Mouse (Mus musculus): Measurements from ENCODE around the gene Gon7.

The Gon7 gene

DNA sequence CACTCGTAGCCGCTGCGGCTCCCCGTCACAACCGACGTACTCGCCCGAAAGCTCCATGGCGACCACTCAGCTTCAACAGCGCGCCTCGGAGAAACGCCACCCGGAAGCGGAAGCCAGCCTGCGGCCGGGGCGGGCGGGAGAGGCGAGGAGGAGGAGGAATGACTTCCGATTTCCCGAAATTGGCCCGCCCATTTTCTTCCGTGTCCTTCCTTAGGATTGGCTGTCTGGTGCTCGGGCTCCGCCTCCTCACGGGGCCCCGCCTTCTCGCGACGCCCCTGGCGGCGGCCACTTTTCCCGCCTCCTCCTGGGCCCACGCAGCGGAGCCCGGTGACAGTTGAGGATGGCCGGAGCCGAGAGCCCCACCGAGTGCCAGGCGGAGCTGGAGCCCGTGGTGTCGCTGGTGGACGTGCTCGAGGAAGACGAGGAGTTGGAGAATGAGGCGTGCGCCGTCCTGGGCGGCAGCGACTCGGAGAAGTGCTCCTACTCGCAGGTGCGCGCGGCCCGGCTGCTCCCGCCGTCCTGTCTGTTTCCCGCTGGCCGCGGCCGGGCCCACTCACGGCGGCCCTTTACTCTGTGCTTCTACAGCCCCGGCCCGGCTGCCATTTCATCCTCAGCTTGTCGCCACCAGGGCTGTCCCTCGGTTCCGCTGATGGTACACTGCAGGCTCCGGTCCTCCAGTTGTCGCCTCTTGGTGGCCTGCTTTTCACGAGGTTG lies at the start of gene Gon7, which contains the start of the genes Gm28051 and Ubr7:
TSS of gene Gon7 (minus strand) at position 115 of the 714 bp plus-strand sequence.
TSS of gene Gm28051 (minus strand) at position 77 of the 714 bp plus-strand sequence.
TSS of gene Ubr7 (plus strand) at position 279 of the 714 bp plus-strand sequence.
- peak; percentile 98 for DNase-seq (ENCODE audit: low spot score)

- no peak for DNase-seq (ENCODE audit: low spot score)
Observed at GRCm38 (mm10) chr12:102799528-102799927, 41.9 kb upstream of the Gon7 start.

- DNase-seq (ENCODE audit: low spot score) = no peak
Observed at GRCm38 (mm10) chr12:102787927-102788326, 30.3 kb upstream of the Gon7 start.

DNA sequence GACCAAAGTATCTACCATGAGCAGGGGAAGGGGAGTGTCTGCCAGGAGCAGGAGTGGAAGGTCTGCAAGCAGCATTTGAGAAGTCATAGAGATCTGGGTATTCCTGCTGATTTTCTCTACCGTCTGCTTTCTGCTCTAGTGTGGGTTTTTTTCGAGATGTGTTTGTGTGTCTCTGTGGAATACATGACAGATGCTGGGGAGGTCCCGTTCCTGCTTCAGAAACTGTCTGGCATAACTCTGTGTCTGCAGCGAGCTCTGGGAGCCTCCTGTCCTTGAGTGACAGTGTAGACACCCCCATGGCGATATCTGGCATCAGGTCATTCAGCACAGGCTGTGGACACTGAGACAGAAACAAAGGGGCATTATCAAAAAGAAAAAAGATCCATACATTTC lies 28.0 kb upstream of the Gon7 start:
- DNase-seq (ENCODE audit: low spot score) = no peak

DNA sequence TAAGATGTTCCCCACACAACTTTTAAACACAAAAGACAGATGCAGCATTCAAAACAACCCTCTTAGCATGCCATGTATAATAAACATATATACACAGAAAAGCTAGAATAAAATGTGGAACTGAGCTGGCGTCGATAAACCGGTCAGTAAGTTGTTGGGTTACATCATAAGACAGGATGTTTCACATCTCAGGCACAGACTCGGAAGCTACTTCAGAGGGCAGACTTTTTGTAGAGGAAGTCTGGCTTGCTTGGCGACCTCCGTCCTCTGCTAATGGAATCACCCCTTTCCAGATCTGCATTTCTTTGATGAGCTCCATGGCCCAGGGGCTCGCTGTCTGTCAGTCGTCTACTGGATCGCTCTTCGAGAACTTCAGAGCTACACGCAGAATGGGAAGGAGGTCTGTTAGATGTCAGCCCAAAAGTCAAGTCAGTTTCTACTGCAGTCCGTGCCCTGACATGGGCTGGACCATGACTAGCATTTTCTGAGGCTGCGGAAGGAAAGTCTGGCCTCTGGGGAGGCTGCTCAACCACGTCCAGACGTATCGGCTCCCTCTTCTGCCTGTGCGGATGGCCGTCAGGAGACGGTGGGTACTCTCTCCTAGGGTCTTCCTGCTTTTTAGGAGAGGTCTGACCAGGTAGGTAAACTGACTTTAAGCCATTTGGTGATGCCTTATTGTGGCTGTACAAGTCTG lies 27.4 kb upstream of the Gon7 start:
- DNase-seq (ENCODE audit: low spot score) = no peak

GRCm38 (mm10) chr12:102782841-102783240 lies 25.2 kb upstream of the Gon7 start:
- DNase-seq (ENCODE audit: low spot score) = no peak

DNA sequence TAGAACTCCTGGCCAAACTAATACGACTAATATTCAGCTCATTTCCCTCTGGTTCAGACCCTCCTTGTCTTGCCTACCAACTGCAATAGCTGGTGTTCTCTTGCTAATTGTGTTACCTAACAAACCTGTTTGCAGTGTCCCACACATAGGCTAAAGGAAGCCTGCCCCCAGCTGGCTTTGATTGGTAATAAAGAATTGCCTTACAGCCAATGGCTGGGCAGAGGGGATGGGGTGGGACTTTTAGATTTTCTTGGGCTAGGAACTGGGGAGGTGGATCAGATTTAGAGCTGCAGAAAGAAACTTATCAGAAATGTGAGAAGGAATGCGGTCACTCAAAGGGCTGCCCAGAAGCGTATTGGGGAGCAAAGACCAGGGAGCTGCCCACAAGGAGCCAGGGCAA lies 21.8 kb upstream of the Gon7 start:
- DNase-seq (ENCODE audit: low spot score) = no peak

DNA sequence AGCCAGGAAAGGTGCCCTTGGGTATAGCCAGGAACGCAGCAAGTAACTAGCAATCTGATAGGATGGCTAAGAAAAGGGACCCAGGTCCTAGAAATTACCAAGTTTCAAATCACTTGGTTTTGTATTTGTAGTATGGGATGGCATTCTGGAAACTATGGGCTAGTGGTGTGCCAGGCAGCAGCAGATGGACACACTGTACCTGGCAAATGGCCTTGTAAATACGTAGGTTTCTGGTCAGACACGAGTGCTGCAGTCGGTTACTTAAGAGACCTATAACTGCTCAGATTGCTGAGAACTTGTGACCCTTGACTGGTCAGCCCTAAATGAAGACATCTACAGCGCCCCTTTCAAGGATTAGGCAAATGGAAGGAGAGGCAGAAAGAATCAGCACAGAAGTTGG lies 20.5 kb upstream of the Gon7 start:
- DNase-seq (ENCODE audit: low spot score) = no peak

GRCm38 (mm10) chr12:102776035-102776434 lies 18.4 kb upstream of the Gon7 start:
- DNase-seq (ENCODE audit: low spot score) = no peak

DNA sequence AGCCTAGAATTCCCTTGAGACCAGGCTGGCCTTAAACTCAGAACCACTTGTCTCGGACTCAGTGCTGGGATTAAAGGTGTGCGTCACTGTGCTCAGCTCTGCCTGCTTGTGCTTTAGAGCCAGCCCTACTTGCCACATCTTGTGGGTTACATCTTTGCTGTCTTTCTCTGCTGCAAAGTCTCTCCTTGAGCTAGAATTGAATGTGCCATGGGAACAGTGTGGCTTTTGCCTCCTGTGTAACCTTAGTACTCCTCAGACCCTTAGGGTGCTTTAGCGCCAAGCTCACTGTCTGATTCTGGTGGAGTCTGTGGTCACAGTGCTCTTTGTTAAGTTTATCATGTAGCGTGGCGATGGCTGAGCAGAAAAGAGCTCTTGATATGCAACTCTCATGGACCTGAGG lies 15.1 kb upstream of the Gon7 start:
- no peak for DNase-seq (ENCODE audit: low spot score)

DNA sequence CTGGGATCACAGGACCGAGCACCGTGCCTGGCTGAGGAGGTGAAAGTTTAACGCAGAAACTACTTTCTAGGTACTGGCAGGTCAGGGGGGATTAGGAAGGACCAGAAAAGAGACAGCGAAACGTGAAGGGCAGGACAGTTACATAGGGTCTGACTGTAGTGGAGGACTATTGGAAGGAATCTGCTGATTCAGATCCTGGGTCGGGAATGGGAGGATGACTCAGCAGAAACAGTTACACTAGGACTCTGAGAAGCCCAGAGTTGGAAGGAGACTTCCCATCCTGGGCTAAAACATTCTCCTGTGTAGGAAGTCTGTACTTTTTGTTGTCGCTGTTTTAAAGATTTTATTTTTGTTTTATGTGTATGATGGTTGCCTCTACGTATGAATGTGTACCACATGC lies 14.0 kb upstream of the Gon7 start:
- DNase-seq (ENCODE audit: low spot score) = no peak

DNA sequence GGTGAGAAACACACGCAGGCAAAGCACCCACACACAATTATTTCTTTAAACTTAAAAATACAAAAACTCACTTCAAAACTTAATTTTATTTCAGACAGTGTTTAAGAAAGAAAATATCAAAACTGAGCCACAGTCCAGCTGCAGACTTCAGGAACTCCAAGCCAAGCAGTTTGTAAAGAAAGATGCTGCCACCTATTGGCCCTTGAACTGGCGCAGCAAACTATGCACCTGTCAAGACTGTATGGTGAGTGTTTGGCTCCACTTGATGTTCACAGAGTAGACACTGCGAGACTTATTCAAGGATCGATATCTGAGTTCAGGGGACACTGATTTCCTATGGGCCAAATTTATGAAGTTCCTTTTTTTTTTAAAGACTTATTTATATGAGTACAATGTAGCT lies 11.4 kb upstream of the Gon7 start:
- DNase-seq (ENCODE audit: low spot score) = no peak

DNA sequence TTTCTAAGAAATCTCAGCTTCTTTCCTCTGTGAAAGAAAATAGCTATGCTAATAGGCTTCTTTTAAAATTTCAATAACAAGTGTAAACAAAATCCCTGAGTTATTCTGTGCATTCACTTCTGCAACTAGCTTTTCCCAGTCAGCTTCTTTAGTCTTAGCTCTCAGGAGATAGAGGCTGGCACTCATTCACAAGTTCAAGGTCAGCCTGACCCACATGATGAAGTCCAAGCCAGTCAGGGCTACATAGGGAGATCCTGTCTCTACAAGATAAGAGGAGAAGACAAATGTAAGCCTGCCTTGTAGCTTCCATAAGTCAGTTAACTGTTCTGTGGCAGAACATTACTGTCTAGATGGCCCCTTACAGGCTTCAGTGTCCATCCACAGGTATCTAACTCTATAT lies 6.1 kb upstream of the Gon7 start:
- no peak for DNase-seq (ENCODE audit: low spot score)

- DNase-seq (ENCODE audit: low spot score) = no peak
Observed at GRCm38 (mm10) chr12:102761668-102762067, 4.1 kb upstream of the Gon7 start.

DNA sequence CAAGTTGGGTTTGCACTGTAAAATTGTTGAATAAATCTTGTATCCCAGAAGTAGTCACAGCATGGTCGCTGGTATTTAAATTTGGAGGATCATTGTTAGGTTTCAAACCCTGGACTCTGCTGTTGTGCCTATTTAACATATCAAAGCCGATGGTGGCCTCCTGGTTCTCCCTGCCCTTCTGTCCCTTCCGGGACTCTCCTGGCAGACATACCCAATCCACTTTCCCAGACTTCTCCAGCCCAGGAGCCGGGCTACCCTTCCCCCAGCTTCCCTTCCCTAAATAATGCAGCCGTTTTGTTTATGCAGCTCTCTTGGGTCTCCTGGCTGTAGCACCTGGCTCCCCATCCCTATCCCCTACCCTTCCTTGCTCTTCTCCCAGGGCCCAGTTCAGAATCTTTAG lies 1.3 kb upstream of the Gon7 start:
- no peak for DNase-seq (ENCODE audit: low spot score)

DNA sequence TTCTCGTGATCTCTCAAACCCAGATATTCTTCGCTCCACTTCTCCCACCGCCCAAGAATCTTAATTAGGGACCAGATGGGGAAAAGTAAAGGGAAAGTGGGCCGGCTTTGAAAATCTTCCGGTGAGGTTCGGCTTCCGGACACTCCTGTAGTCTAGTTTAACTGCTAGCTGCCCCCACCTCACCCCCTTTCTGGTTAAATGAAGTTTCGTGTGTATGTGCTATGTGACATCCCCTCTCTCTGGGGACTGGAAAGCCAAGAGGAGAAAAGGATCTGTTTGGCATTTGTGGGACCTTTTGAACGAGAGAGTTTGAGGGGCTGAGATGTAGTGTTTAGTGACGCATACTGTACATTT lies 777 bp upstream of the Gon7 start, which contains the start of gene Gm20604:
TSS of gene Gm20604 (minus strand) at position 270 of the 354 bp plus-strand sequence.
- DNase-seq (ENCODE audit: low spot score) = no peak

GRCm38 (mm10) chr12:102757055-102757688 lies 431 bp downstream of the Gon7 start:
- DNase-seq (ENCODE audit: low spot score) = no peak

GRCm38 (mm10) chr12:102756304-102756703 lies 1.3 kb downstream of the Gon7 start:
- no peak for DNase-seq (ENCODE audit: low spot score)

- no peak for DNase-seq (ENCODE audit: low spot score)
Observed at GRCm38 (mm10) chr12:102748256-102748655, 9.3 kb downstream of the Gon7 start.

GRCm38 (mm10) chr12:102744839-102745238 lies 12.8 kb downstream of the Gon7 start:
- no peak for DNase-seq (ENCODE audit: low spot score)

DNA sequence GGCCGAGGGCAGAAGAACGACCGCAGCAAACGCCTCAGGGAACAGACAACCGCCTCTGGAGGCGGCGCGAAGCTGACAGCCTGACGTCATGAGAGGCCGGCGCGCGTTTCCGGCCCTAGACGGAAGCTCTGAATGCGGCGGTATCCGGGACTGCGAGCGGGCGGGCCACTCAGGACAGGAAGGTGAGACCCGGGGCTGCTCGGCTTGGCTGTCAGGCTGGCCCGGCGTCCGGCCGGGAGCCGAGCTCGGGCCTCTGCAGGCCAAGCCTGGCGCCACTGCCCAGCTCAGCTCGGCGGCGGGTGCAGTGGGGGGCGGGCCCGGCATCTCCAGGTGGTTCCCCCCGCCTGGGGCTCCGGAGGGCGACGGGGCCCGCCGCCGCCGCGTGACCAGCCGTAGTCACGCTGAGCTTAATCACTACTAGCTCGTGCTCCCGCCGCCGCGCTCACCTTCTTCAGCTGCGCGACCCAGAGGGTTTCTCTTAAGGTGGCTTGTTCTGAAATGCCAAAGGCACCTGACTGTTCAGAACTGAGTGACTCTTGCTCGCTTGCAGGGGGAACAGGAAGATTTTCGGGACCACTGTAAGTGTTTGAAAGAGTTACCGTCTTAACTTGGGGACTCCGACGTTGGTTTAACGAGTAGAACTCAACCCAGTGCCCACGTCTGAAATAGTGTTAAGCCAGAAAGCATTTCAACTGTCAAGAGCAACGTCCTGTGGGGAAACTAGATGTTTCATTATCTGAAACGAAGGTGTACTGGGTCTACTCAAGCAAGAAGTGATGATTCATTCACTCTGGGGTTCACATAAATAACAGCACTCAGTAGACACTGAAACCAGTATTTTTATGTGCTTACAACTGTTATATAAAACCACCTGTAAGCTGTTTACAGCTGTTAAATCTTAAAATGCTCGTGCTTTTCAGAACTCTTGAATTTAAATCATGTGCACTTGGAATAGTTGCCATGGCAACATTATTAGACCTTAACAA lies 13.7 kb downstream of the Gon7 start, which contains the start of the genes Moap1 and Tmem251:
TSS of gene Moap1 (minus strand) at position 73 of the 986 bp plus-strand sequence.
TSS of gene Tmem251 (plus strand) at position 174 of the 986 bp plus-strand sequence.
- peak; percentile 91 for DNase-seq (ENCODE audit: low spot score)

Measured in urinary bladder, postnatal 14 days (tissue).